Mouse (Mus musculus) G1E (cell line): Measurements from ENCODE around the gene Fxyd1.

Source experiments
- CTCF ChIP-seq: IDR thresholded peaks from 2 replicates; pipeline ENCODE4 v1.5.1; 2012; ENCODE audit warnings: low read depth, low read length, inconsistent platforms, mixed read lengths
- GATA1 ChIP-seq: IDR thresholded peaks from 2 replicates; pipeline ENCODE4 v1.6.1; 2012; ENCODE audit warnings: borderline replicate concordance, low read length, inconsistent platforms, mixed read lengths
- GATA2 ChIP-seq: IDR thresholded peaks from 2 replicates; pipeline ENCODE4 v1.6.1; 2012; ENCODE audit warnings: low read depth, low read length, inconsistent platforms, borderline replicate concordance
- POLR2AphosphoS5 ChIP-seq: IDR thresholded peaks from 2 replicates; pipeline ENCODE4 v1.6.1; 2012; ENCODE audit warnings: low read depth, low read length, inconsistent platforms; ENCODE audit not compliant: insufficient replicate concordance
- TAL1 ChIP-seq: conservative IDR thresholded peaks from 2 replicates; pipeline ENCODE4 v1.6.1; 2012; ENCODE audit warnings: low read depth, low read length, inconsistent platforms, mixed read lengths

DNA sequence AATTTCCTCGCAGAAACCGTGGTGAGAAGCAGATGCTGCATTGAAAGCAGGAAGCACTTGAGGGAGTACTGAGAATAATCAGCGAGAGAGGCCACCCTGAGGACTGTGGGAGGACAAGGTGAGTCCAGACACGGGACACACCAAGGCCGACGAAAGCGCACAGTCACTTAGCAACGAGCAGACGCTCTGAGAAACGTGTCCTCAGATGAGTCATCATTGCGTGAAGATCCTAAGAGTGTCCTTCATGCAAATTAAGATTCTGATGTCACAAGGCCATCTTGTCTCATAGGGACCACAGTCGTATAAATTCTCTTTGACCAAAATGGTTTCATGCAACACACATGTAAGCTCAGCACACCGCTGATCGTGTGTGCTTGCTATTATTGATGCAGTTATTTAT, 43.8 kb upstream of the Fxyd1 start:
- TF ChIP-seq POLR2AphosphoS5, result no peak
- TF ChIP-seq CTCF, result no peak
- TF ChIP-seq GATA1, result no peak
- TF ChIP-seq TAL1, result no peak
- no peak for TF ChIP-seq GATA2
